Mouse (Mus musculus): ENCODE results near the gene Ccdc33.

Ccdc33 gene

DNA sequence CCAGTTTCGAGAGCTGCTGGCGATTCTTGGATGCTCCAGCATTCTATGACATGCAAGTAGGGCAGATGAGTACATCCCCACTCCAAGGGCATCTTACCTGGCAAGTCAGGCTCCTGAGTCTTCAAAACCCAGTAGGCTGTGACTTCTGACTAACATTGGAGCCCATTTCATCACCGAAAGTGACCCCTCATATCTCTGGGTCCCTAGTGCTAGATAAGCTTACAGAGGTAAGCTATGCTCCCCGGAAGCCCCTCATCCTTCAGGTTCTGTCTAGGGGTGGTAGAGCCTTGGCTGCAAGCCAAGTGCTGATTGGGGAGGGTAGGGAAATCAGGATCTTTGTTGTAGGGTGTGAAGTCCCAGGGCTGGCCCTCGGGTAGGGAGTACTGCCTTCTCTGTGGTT, 89.8 kb downstream of the Ccdc33 start:
- no peak for TF ChIP-seq GATA4 (IDR thresholded peaks at IDR 0.05; ENCODE audit: insufficient replicate concordance, low read length)

DNA sequence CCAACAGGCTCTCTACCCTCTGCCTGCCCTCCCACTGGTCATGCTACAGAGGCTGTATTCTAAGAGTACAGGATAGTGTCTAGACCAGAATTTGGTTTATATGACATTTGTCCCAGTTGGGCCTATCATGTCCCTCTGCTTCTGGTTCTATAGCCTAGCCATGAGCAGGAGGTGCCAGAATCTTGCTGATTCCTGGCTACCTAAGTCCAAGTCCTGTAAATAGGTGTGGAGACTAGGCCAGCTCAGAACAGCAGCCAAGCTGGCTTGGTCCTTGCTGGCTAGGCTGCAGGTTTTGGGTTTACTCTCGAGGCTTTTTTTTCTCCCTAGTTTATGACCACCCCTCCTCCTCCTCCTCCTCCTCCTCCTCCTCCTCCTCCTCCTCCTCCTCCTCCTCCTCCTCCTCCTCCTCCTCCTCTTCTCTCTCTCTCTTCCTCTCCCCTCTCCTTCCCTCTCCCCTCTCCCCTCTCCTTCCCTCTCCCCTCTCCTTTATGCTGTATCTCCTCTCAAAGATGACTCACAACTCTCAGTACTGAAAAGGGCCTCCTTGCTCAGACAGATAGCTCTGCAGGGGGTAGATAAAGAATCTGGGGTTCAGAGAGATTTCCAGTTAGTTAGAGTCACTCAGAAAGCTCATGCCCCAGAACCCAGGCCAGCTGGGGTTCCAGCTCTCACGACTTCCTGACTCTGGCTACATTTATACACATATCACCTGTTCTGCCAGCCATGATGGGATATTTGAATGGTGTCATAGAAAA, 91.0 kb downstream of the Ccdc33 start:
- no peak for TF ChIP-seq GATA4 (IDR thresholded peaks at IDR 0.05; ENCODE audit: insufficient replicate concordance, low read length)

DNA sequence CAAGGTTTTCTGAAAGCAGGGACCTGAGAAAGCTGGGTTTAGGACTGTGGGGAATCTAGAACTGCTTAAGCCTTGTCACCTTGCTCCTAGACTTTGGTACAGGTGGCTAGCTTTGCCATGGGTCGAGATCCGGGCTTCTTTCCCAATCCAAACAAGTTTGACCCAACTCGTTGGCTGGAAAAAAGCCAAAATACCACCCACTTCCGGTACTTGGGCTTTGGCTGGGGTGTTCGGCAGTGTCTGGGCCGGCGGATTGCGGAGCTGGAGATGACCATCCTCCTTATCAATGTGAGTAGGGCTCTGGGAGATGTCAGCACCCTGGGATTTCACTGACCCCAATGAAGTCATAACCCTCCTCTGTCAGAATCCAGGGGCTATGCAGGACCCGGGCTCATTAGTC, 92.6 kb downstream of the Ccdc33 start:
- TF ChIP-seq GATA4 (IDR thresholded peaks at IDR 0.05; ENCODE audit: insufficient replicate concordance, low read length), result no peak

DNA sequence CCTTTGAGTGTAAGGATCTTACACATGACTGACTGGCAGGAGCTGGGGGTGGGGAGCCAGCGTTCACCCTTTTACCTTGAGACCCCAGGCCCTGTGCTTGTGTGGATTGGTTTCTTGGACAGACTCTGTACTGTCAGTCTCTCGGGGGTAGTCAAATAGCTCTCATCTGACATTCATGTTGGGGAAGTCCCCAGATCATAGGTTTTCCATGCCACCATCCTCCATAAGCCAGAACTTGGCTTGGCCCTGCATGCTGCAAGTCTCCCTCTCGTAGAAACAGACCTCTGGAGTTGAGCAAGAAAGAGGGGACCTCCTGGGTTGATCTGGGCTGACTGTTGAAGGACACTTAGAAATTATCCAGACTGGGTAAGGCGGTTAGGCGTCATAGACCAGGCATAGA, 100.2 kb downstream of the Ccdc33 start:
- TF ChIP-seq GATA4 (IDR thresholded peaks at IDR 0.05; ENCODE audit: insufficient replicate concordance, low read length), result no peak

DNA sequence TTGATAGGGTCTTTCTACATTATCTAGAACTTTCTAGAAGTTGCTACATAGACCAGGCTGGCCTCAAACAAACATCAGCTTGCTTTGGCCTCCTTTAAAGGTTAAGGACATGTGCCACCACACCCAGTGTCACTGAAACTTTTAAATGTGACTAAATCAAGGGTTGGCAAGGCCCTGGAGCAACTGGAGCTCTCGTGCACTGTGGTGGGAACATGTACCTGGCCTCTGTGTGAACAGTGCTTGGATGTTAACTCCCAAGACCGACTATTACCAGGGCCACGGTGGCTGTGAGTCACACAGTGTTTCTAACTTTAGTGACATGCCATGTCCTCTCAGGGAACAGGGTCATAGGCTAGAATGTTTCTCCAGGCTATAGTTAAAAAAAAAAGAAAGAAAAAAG, 101.7 kb downstream of the Ccdc33 start:
- TF ChIP-seq GATA4 (IDR thresholded peaks at IDR 0.05; ENCODE audit: insufficient replicate concordance, low read length), result no peak

DNA sequence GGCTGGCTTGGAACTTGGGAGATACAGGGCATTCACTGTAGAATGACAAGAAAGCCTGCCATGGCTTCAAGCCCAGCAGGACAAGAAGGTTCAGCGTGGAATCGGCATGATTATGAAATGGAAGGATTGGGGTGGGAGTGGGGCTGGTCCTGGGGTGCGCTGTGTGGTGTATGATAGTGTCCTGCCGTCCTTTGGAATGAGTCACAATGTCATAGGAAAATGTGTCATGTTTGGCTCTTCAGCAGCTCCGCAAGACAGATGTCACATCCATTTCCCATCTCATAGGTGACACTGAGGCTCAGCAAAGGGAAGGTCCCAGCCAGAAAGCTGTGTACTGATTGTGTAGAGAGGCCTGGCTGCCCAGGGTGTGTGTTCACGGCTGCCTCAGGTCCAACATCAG, 102.8 kb downstream of the Ccdc33 start:
- no peak for TF ChIP-seq GATA4 (IDR thresholded peaks at IDR 0.05; ENCODE audit: insufficient replicate concordance, low read length)

DNA sequence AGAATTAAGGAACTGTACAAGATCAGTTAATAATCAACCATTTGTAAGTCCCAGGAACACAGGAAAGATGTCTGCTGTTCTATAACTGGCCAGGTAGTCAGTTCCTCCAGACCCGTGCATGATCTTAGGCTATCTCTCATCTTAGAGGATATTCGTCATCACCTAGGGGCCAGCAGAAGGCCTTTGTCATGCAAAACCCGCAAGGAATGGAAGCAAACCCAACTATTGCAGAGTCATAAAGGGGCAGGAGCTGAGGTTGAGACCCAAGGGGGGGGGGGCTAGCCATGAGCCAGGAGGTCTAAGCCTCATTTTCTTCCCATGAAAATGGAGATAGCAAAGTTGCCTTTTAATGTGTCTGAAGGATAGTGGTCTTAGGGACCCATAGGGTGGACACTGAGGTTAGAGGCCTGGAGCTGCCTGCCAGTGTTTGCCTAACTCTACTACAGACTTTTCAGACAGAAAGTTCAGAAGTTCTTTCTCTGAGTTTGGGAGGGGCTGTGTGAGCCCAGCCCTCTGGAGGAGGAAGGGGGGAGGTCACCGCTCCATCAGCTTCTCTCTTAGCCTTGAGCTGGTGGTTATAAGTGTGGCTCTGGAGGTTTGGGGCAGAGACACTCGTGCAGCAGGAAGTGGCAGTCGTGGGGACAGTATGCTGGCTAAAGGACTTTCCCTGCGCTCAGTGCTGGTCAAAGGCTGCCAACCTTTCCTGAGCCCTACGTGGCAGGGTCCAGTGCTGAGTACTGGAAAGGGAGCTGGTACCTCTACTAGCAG, 104.0 kb downstream of the Ccdc33 start:
- no peak for TF ChIP-seq GATA4 (IDR thresholded peaks at IDR 0.05; ENCODE audit: insufficient replicate concordance, low read length)

DNA sequence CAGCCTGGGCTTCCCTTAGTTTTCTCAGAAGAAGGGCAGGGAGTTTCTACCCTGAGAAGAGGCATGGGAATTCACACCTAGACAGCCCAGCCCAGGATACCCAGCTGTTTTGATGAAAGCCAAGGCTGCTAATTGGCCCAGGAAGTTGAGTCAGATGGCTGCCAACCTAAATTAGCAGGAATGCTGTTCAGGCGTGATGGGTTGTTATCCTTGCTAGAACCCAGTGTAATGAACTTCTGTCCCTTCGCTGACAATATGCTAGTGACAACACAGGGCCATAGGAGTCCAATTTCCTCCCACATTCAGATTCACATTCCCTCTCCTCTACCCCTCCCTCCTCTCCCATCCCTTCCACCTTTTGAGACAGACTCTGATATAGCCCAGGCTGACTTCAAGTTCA, 105.7 kb downstream of the Ccdc33 start:
- TF ChIP-seq GATA4 (IDR thresholded peaks at IDR 0.05; ENCODE audit: insufficient replicate concordance, low read length), result no peak

DNA sequence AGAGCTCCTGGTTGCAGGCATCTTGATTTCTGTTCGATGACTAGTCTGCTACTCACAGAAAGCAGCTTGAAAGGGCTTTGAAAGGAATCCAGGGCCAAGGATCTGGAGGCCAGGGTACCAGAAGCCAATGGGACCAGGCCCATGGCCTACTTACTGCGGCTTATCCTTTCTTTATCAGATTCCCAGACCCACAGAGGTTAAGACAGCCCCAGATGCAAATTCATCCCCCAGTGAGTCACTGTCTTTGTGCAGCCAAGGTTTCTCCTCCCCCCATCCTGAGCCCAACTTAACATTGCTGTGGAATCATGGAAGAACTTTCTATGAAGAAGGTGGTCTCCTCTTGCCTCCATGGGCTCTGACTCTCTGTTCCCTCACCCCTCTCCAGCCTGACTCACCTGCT, 106.1 kb downstream of the Ccdc33 start:
- TF ChIP-seq GATA4 (IDR thresholded peaks at IDR 0.05; ENCODE audit: insufficient replicate concordance, low read length), result no peak

DNA sequence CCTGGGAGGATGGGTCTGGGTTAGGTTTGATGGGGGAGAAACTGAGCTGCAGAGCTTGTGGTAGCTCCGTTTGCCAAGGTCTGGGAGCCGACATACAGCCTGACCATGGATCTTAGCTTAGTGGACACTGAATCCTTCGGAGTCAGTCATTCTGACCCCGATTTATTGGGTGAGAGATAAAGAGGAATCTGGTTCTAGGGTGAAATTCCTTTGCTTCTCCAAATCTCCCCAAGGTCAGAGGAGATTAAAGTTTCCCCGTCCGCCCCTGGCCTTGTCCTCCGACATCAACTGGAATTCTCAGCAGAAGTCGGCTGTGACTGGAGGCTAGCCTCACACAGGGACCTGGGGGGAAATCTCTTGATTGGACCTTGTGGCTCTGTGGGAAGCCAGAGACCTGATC, 107.1 kb downstream of the Ccdc33 start:
- TF ChIP-seq GATA4 (IDR thresholded peaks at IDR 0.05; ENCODE audit: insufficient replicate concordance, low read length), result no peak

DNA sequence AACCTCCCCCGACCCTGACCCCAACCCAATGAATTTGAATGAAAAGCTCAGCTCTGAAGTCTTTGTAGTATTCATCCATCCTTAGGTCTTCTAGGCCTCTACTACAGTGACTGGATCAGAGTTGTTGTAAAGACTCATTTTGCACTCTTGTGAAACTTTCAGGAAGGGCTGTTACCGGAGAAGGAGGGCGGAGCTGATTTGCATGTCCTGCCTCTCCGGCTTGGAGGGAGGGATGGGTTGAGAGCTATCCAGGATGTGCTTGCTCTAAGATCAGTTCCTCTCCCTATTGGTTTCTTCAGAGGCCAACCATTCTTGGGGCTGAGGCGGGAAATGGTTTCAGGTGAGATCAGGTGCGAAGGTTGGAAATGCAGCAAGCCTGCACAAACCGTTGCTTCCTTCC, 107.6 kb downstream of the Ccdc33 start:
- TF ChIP-seq GATA4 (IDR thresholded peaks at IDR 0.05; ENCODE audit: insufficient replicate concordance, low read length), result no peak

DNA sequence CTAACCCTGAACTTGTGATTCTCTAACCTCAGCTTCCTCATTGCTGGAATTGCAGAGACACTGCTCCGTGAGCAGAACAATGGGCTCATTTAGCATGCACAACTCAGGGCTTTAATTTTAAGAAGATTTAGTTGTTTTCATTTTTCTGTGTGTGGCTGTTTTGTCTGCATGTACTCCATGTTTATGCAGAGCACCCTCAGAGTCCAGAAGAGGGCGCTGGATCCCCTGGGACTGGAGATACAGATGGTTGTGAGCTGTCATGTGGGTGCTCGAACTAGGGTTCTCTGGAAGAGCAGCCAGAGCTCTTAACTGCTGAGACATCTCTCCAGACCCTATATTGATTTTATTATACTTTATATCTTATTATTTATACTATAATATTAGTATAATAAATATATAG, 109.0 kb downstream of the Ccdc33 start:
- TF ChIP-seq GATA4 (IDR thresholded peaks at IDR 0.05; ENCODE audit: insufficient replicate concordance, low read length), result no peak

DNA sequence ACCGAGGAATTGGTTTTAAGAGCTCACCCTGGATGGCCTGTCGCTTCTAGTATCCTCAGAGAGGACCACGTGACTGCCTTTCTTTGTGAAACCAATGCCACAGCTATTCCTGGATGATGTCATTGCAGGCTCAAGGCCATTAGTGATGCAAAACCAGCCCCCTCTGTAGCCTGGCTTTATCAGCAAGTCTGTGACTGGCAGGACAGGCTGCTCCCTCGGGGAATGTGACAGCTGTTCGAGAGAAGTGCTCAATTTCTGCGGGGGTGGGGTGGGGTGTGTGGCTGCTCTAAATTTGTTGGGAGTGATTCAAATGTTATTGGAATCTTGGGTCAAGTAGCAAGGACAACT, 109.6 kb downstream of the Ccdc33 start:
- TF ChIP-seq GATA4 (IDR thresholded peaks at IDR 0.05; ENCODE audit: insufficient replicate concordance, low read length), result no peak

DNA sequence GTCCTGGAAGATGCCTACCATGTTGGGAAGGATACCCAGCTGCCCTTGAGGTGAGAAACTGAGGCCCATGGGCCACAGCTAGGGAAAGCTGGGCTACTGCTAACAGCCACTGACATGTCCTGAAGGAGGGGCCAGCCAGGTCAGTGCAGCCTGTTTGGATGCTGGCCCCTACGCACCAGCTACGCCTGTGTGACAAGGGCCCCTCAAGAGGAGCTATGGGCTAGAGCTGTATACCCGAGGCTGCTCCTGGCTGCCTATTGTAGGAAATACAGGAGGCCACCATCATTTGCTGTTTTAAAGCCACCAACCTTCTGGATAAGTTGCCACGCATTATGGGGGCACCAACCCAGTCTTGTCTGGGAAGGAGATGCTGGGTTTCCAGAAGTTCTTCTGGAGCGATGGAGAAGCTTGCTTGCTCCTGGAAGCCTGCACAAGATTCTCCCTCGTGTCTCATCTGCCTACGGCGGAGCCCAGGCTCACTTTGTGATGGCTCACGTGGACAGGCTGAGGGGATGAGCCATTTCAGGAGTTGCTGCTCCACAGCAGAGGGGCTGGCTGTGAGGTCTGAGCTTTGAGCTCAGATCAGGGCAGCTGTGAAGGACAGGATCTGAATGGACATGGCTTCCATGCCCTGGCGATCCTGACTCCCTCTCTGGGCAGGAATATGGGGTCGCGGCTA, 110.1 kb downstream of the Ccdc33 start:
- TF ChIP-seq GATA4 (IDR thresholded peaks at IDR 0.05; ENCODE audit: insufficient replicate concordance, low read length), result no peak

DNA sequence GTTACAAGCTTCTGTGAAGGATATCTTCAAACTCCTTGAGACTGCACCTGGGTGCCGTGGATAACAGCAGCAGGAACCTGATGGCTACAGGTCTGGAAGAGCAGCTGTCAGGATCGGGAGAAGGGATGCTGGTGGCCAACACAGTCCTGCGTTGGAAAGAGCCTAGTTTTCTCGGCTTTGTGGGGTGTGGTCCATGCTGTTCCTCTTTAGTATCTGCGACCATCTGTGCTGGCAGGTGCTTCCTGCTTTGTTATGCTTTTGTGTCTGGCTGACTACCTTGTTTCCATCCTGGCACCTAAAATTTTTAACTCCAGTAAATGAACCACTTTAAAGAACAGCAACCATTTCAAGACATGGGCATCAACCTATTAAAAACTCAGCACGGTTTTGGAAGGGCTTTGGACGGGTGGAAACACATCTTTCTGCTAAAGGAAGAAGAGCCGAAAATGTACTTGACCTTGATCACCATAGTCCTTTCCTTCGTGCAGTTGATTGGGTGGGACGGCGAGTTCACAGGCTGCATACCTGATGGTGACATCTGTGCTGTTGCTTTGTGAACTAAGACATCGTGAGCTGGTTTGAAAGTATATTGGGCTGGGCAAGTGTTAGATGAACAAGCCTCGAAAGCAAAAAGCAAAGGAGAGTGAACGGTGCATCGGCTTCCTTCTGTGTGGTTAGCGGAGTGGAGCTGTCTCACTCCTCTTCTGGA, 112.7 kb downstream of the Ccdc33 start, which contains the start of gene Cyp11a1:
Gene Cyp11a1 (plus strand): TSS at position 659 of the 709 bp plus-strand sequence.
- TF ChIP-seq GATA4 (IDR thresholded peaks at IDR 0.05; ENCODE audit: insufficient replicate concordance, low read length), result no peak

All from liver, adult (tissue).